ENCODE assay signal across 18 mouse cellular contexts in the genomic region with DNA sequence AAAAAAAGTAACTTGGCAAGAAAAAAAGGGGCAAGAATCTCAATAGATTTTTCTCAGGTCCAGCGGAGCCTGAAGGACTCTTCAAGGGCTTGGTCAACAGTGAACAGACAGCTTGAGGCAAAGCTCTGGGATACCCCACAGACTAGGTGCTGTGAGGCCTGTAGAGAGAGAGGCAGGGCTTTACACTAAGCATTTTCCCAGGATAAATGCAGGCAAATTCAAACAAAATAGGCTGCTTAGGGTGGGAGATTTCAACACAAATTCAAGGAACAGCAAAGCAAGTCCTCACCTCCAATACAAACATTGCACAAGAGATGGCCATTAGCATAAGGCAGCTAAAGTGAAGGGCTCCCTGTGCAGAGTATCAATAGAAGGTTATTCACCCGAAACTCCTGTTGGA.
DNase-seq lines count a peak whose midpoint lies in the region; ATAC-seq and TF ChIP-seq lines count a peak whose summit lies in the region.
"Had no signal": no experiment of that assay in that cellular context is flagged by ENCODE, and none has a peak within 500 bp of the region (broad histone marks: within the 10 kb centered on the region; RNA-seq: fewer than 3 reads in every experiment).

No protein-coding gene starts in this region.

- H3K79me2 ChIP-seq in liver, adult 2 months (ENCODE audit: control insufficient read depth, insufficient read depth, low read length): no peaks in the 10 kb centered on the region

- H3K9ac ChIP-seq in liver, adult 2 months (ENCODE audit: low read depth, low read length): no peak overlapping the region
- no peak overlapping the region for H3K9ac ChIP-seq in intestine, postnatal 0 days (ENCODE audit: low read depth, low read length)
- no peak overlapping the region for H3K9ac ChIP-seq in stomach, embryonic 15.5 days
- H3K9ac ChIP-seq: embryonic facial prominence, embryonic 15.5 days; hindbrain, embryonic 13.5 days; limb, embryonic 12.5 days; neural tube, embryonic 12.5 days had no signal

- 26% methylated on average over 2 of the region's 2 CpGs for WGBS in liver, adult 2 months
- WGBS in intestine, postnatal 0 days: 52% methylated on average over 2 of the region's 2 CpGs
- WGBS in stomach, embryonic 15.5 days: 73% methylated on average over 2 of the region's 2 CpGs

- H3K4me3 ChIP-seq in liver, adult 2 months (ENCODE audit: insufficient read depth, low read depth, low read length): no peak overlapping the region
- no peak overlapping the region for H3K4me3 ChIP-seq in intestine, postnatal 0 days (ENCODE audit: low read depth, low read length)
- H3K4me3 ChIP-seq in stomach, embryonic 15.5 days (replicated peaks): no peak overlapping the region
- H3K4me3 ChIP-seq: embryonic facial prominence, embryonic 15.5 days; hindbrain, embryonic 13.5 days; limb, embryonic 12.5 days; neural tube, embryonic 12.5 days had no signal

- no peaks in the 10 kb centered on the region for H3K27me3 ChIP-seq in liver, adult 2 months (ENCODE audit: control insufficient read depth, insufficient read depth, low read length)
- no peaks in the 10 kb centered on the region for H3K27me3 ChIP-seq in intestine, postnatal 0 days (replicated peaks; ENCODE audit: control insufficient read depth, insufficient read depth, low read length)
- H3K27me3 ChIP-seq in stomach, embryonic 15.5 days (replicated peaks): no peaks in the 10 kb centered on the region
- H3K27me3 ChIP-seq: embryonic facial prominence, embryonic 15.5 days; limb, embryonic 12.5 days; neural tube, embryonic 12.5 days had no signal

- H3K4me2 ChIP-seq in intestine, postnatal 0 days (replicated peaks; ENCODE audit: low read depth): no peak overlapping the region
- no peak overlapping the region for H3K4me2 ChIP-seq in stomach, embryonic 15.5 days
- H3K4me2 ChIP-seq: embryonic facial prominence, embryonic 15.5 days; hindbrain, embryonic 13.5 days; limb, embryonic 12.5 days; midbrain, embryonic 11.5 days; neural tube, embryonic 12.5 days had no signal

- peaks cover 10% of the 10 kb centered on the region; the same call in 1 of the 2 replicates for H3K4me1 ChIP-seq in liver, adult 2 months (ENCODE audit: control insufficient read depth, insufficient read depth, low read length)
- peaks cover 6% of the 10 kb centered on the region for H3K4me1 ChIP-seq in intestine, postnatal 0 days (replicated peaks; ENCODE audit: control insufficient read depth, insufficient read depth, low read length)
- peaks cover 4% of the 10 kb centered on the region; the same call in 1 of the 2 replicates for H3K4me1 ChIP-seq in stomach, embryonic 15.5 days
- H3K4me1 ChIP-seq: hindbrain, embryonic 13.5 days; neural tube, embryonic 12.5 days had no signal

- TF ChIP-seq POLR2A in liver, adult 2 months (IDR thresholded peaks at IDR 0.05; ENCODE audit: extremely low read depth, insufficient read depth, low read length): no peak

- no peak for TF ChIP-seq CTCF in liver, adult 2 months (IDR thresholded peaks at IDR 0.05; ENCODE audit: low read depth, low read length)
- TF ChIP-seq CTCF in intestine, postnatal 0 days (IDR thresholded peaks at IDR 0.05; ENCODE audit: low read depth): no peak

- no peaks in the 10 kb centered on the region for H3K9me3 ChIP-seq in intestine, postnatal 0 days (ENCODE audit: control insufficient read depth)
- H3K9me3 ChIP-seq in stomach, embryonic 15.5 days: no peaks in the 10 kb centered on the region
- H3K9me3 ChIP-seq: embryonic facial prominence, embryonic 15.5 days; hindbrain, embryonic 13.5 days; limb, embryonic 12.5 days; neural tube, embryonic 12.5 days had no signal

- DNase-seq in liver, adult 2 months (ENCODE audit: extremely low read depth, low read depth, low spot score): peak; percentile 95
- DNase-seq in liver: no peak
- DNase-seq in gonadal fat pad, adult 2 months (ENCODE audit: low read depth): peak; percentile 71
- no peak for DNase-seq in Muller cell, postnatal 12 days (ENCODE audit: inconsistent ontology term)
- DNase-seq in layer of hippocampus, adult 11-12 months (ENCODE audit: low spot score): no peak
- DNase-seq: adrenal gland, adult 2 months; cerebellum, adult 9-11 months; heart, adult 18-20 months; layer of hippocampus, adult 9-11 months had no signal

- ATAC-seq in intestine, postnatal 0 days: peak; percentile 76
- ATAC-seq in stomach, embryonic 15.5 days (ENCODE audit: insufficient read depth, low FRiP score, low read depth): no peak

- H3K36me3 ChIP-seq in liver, adult 2 months (ENCODE audit: control insufficient read depth, insufficient read depth, low read length): no peaks in the 10 kb centered on the region
- no peaks in the 10 kb centered on the region for H3K36me3 ChIP-seq in intestine, postnatal 0 days (ENCODE audit: control insufficient read depth, insufficient read depth)
- H3K36me3 ChIP-seq in stomach, embryonic 15.5 days: no peaks in the 10 kb centered on the region
- H3K36me3 ChIP-seq: embryonic facial prominence, embryonic 15.5 days; G1E; hindbrain, embryonic 13.5 days; limb, embryonic 12.5 days; neural tube, embryonic 12.5 days had no signal

- peak overlapping the region; percentile 92 for H3K27ac ChIP-seq in liver, adult 2 months (replicated peaks; ENCODE audit: insufficient read depth, low read depth, low read length)
- no peak overlapping the region for H3K27ac ChIP-seq in intestine, postnatal 0 days (ENCODE audit: low read depth, low read length)
- H3K27ac ChIP-seq in stomach, embryonic 15.5 days: peak overlapping the region; percentile 5; the same call in 1 of the 2 replicates
- H3K27ac ChIP-seq: embryonic facial prominence, embryonic 15.5 days; hindbrain, embryonic 13.5 days; limb, embryonic 12.5 days; macrophage; neural tube, embryonic 12.5 days had no signal

Comparison
In these comparisons a context has a peak if more than half of its experiments do, and no peak if none do; other contexts are left out.
1. DNase-seq: peak in liver, adult 2 months (single experiment) and gonadal fat pad, adult 2 months (single experiment); none in liver (single experiment), Muller cell, postnatal 12 days (single experiment) and layer of hippocampus, adult 11-12 months (single experiment).